Mouse (Mus musculus): ENCODE data around the gene Tnpo1. TPM values are rescaled to one million over a fixed set of nuclear protein-coding genes. Genes with fewer than 3 reads are reported as not detected.

The Tnpo1 gene
- total RNA-seq, 2 experiments from 2014 or later: 71.9 to 73.1 TPM

DNA sequence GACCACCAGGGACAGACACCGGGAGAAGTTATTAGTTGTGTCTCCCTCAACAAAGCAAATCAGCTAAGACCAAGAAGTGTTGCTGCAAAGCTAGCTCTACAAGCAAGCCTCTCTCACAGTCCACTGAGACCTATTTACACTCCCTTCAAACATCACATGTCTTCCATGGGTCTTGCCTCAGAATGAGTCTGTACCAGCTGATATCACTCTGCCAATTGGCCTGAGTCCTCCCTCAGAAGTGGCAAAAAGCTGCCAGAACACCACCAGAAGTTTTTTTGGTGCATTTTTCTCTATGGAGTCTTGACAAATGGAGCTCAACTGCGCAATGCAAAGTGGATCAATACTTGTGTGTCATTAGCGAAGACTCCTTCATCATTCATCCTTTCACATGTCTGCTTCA is 130.7 kb downstream of the Tnpo1 start:
- DNase-seq: no peak

DNA sequence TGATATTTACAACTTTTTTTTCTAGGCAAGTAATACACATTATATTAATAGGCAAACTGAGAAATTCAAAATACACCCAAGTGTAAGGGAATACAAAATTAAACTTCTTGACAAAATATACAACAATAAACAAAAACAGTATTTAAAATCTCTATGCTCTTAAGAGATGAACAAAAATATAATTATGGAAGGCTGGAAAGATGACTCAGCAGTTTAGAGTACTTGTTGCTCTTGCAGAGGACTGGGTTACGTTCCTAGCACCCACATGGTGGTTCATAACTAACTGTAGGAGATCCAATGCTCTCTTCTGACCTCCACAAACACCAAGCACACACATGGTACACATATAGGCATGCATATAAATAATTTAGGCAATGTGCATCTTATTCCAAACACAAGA is 133.3 kb downstream of the Tnpo1 start:
- intact Hi-C loops (cut with DNase I): no loop called here
- DNase-seq: no peak

More for the DNA sequence above, 130.7 kb downstream of the Tnpo1 start:
- intact Hi-C loops (cut with DNase I): no loop called here

DNA sequence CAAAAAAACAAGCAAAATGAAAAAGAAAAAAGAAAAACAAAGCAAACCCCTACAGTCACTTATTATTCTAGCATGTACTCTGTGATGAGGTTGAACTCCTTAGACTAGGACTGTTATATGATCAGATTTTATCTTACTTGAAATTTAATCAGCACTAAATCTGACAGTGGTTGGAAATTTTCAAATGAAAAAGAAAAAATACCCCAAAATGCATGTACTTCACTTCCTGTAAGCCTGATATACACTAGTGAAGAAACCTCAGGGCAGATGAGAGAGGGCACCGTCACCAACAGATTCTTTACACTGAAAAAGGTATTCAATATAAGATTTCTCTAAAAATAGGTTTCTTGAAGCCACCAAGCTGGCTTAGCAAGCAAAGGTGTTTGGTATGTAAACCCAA is 134.5 kb downstream of the Tnpo1 start:
- DNase-seq: no peak
- intact Hi-C loops (cut with DNase I): no loop called here

Other genes starting within 250 kb of the Tnpo1 start
- 1 to 10 TPM; 2.7 to 8.2 TPM for gene Tmem171, start 231.6 kb downstream of the Tnpo1 start, total RNA-seq (2021)
- 10 to 100 TPM; 40.8 to 43.3 TPM for gene Fcho2, start 110.9 kb downstream of the Tnpo1 start, total RNA-seq (2021)
- gene 1700024P04Rik, start 58.2 kb upstream of the Tnpo1 start, total RNA-seq (2021): not detected

Measured in heart, postnatal 36 days (tissue).